Mouse (Mus musculus): ENCODE measurements around the gene Htr1b. TPM values are rescaled to one million over a fixed set of nuclear protein-coding genes. Genes with fewer than 3 reads are reported as not detected.

Htr1b gene
- 0.23 TPM in 1 of 2 replicates, not detected in the other for total RNA-seq (2017)

DNA sequence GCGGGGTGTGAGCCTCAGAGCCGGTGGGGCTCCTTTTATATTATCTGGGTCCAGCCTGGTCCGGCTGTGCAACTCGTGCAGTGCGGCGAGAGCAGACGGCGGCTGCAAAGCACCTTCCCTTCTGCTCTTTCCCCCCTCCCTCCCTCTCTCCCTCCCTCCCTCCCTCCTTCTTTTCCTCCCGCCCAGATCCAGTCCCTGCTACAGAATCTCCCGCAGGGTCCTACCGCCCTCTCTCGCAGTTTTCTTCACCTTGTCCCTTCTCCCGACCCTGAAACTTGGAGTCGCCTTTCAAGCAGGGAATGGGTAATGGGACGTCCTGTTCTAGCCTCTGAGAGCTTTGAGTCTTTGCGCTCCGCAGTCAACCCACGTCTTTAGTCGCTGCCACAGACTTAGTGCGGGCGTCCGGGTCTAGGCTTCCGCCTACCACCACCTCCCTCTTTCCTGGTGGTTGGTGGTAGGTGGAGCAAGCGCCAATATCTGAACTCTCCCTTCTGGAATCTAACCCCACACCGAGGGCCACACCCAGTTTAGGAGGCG is at the start of gene Htr1b:
Gene Htr1b, minus strand, starts transcription at position 392 of the 537 bp plus-strand sequence.
- ATAC-seq (ENCODE audit: extremely low read depth, insufficient number of reproducible peaks, low FRiP score, poor library complexity, severe bottlenecking) = no peak

DNA sequence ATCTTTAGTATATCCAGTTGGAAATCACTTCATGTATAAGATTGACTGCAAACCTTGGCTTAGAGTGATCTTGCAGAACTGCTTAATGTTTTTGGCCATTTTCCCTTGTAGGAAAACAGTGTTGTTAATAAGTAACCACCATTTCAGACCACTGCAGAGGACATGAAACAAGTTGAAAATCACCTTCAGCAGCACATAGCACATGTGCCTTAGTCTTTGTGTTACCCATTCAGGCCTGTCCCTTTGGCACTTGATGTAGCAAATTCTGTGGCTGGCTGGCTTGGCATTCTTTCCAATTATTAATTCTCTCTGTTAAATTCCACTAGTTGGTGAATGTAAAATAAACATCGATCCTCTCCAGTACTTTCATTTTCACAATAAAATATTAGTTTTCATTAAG is 43.1 kb upstream of the Htr1b start:
- ATAC-seq (ENCODE audit: extremely low read depth, insufficient number of reproducible peaks, low FRiP score, poor library complexity, severe bottlenecking) = no peak

DNA sequence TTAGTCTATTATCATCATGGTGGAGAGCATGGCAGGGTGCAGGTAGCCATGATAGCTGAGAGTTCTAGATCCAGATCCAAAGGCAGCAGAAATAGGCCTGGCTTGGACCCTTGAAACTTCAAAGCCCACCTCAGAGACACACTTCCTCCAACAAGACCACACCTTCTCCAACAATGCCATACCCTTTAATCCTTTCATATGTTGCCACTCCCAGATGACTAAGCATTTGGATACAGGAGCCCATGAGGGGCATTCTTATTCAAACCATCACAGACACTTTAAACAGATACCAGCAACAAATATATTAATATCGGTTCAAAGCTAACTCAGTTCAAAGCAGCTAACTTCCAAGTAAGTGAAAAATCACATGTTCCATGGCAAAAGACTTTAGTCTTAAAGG is 3.9 kb upstream of the Htr1b start:
- no peak for ATAC-seq (ENCODE audit: extremely low read depth, insufficient number of reproducible peaks, low FRiP score, poor library complexity, severe bottlenecking)

DNA sequence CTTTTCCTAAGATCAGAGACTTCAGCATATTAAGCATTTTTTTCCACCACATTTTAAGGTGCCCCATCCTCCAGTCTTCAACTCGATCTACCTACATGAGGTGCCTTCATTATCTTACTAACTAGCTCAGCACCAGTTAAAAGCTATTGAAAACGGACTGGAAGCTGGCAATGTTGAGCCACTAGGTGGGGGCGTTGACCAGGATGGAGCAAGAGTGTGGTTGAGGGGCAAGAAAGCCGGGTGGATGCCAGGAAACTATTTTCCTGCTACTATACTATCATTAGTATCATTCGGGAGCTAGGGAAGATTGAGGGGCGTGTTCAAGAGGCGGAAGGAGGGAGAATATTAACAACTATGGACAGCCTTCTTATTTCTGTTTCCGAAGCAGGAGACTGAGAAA is 1.5 kb upstream of the Htr1b start:
- no peak for ATAC-seq (ENCODE audit: extremely low read depth, insufficient number of reproducible peaks, low FRiP score, poor library complexity, severe bottlenecking)

DNA sequence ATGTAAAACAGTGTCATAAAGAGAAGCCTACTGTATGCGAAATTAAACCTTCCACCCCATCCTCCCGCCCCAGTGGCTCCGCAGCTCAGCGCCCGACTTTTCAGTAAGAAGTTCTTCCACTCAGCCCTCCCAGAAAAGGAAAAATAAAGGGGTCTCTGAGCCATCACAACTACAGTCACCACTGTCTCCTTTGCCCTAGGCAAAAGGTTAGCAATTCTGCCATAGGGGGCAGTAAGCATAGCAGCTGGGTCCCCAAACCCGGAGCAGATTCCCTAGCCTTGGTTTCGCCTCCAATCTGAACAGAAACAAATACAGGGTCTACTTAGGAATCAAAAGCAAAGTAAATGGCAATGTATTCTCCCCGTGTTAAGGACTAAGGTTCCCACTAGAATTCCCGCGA is 535 bp upstream of the Htr1b start:
- ATAC-seq (ENCODE audit: extremely low read depth, insufficient number of reproducible peaks, low FRiP score, poor library complexity, severe bottlenecking) = no peak

DNA sequence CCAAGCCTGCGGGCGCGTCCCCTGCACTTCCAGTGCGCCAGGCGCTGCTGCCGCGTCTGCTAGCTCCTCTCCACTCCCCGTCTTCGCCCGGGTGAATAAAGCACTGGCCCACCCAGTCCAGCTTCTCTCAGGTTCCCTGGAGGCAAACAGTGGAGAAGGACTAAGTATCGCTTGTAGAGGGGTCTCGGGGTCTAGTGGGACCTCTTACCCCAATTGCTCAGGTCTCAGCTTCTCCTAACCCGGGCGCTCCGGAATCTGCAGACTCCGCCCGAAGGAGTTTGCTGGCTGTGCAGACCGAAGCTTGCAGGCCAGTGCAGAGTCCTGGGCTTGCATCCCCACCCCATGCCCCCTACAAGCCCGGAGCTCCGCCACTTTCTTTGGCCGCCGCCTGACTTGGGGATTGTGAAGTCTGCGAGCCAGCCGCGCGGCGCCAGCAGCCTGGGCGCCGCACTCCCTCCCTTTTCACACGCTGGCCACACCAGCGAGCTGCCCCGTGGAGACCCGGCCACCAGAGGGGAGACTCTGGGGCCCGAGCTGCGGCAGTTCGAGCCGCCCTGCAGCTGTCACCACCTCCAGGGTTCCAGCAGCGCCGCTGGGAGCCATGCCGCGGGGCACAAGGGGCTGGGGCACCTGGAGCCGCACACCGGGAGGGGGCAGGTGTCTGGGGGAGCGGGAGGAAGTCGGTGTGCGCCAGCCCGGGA is 742 bp downstream of the Htr1b start:
- no peak for ATAC-seq (ENCODE audit: extremely low read depth, insufficient number of reproducible peaks, low FRiP score, poor library complexity, severe bottlenecking)

DNA sequence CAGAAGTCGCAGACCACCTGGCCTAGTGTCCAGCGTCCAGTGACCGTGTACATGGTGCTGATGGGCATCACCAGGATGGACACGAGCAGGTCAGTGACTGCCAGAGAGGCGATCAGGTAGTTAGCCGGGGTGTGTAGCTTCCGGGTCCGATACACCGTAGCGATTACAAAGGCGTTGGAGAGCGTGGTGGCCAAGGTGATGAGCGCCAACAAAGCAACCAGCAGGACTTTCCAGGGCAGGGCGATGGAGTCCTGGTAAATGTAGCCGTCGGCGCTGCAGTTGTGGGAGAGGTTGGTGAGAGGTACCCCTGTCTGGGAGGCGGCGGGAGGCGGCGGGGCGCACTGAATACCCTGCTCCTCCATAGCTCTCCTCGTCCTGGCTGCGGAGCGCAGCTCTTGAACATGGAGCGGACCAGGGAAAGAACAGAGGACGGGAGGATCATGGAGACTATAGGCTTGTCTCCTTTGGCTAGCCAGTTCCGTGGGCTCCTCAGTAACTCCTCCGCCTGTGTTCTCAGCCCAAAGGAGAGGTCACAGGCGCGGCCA is 1.4 kb downstream of the Htr1b start:
- ATAC-seq (ENCODE audit: extremely low read depth, insufficient number of reproducible peaks, low FRiP score, poor library complexity, severe bottlenecking) = no peak

DNA sequence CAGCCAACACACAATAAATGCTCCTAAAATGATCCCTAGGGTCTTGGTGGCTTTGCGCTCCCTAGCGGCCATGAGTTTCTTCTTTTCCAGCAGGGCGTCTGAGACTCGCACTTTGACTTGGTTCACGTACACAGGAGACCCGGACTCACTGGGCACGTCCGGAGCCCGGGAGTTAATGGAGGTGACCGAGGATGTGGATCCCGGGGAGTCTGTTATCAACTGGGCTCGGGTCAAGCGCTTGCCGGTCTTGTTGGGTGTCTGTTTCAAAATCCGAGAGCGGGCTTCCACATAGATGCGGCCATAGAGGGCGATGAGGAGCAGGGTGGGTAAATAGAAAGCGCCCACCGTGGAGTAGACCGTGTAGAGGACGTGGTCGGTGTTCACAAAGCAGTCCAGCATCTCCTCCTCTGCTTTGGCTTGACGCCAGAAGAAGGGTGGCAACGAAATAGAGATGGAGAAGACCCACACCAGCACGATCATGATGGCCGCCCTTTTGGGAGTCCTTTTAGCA is 2.0 kb downstream of the Htr1b start:
- ATAC-seq (ENCODE audit: extremely low read depth, insufficient number of reproducible peaks, low FRiP score, poor library complexity, severe bottlenecking) = no peak

DNA sequence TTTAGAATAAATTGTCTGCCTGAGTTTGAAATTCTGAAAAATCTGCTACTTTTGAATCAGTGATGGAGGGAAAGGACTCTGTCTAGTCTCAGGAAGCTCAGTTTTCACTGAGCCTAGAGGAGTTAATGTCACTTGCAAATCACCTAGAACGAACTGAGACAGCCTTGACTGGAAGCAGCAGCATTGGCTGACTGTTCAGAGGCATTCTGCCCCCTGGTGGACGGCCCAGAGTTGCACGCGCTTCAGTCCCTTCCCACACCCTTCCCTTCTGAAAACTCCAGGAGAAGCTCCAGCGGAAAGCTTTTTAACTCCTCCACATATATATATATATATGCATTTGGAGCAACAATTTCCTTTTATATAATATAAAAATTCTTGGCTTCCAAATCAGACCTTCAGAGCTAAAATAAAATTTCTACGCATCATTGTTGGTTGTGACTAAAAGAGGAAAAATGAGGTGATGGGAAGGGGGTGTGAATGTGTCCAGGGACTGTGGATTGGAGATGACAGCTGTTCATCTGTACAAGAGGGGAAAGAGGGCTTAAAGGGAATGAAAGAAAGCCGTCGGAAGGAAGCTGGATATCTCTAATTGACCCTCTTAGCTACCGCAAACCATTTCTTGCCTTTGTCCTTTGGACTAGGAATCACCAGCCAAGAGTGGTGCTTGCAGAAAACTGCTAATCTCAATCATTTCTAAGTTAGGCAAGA is 6.6 kb downstream of the Htr1b start:
- no peak for ATAC-seq (ENCODE audit: extremely low read depth, insufficient number of reproducible peaks, low FRiP score, poor library complexity, severe bottlenecking)

DNA sequence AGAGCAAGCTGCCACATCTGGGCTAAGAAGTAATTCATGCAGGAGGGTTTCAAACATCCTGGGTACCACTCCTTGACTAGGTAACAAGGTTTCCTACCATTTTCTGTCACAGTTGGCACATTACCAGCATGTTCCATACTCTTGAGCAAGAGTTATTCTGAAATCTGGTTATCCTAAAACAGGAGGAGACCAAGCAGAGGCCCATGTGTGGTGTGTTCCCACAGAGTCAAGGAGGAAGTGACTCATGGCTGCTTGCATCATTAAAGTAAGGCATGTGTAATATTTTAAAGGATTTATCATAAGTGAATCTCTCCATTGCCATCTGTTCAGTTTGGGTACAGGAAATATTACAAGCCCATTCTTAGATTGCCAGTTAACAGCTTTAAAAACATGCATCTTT is 7.7 kb downstream of the Htr1b start:
- ATAC-seq (ENCODE audit: extremely low read depth, insufficient number of reproducible peaks, low FRiP score, poor library complexity, severe bottlenecking) = no peak

DNA sequence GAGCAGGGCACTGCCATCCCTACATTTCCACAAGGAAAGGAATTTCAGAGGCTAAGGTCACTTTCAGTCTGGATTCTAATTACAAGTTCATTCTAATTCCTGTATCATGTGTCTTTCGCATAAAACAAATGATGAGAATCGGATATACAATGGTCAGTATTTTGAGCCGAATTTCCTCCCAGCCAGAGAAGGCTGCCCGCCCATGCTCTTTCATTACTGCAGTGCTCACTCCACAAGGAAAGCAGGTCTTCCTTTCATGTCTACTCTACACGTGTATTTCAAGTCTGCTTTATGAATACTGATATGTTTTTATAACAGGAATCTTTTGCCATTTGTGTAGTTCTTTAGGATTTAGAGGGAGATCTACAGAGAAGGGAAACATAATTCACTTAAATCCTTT is 10.8 kb downstream of the Htr1b start:
- no peak for ATAC-seq (ENCODE audit: extremely low read depth, insufficient number of reproducible peaks, low FRiP score, poor library complexity, severe bottlenecking)

DNA sequence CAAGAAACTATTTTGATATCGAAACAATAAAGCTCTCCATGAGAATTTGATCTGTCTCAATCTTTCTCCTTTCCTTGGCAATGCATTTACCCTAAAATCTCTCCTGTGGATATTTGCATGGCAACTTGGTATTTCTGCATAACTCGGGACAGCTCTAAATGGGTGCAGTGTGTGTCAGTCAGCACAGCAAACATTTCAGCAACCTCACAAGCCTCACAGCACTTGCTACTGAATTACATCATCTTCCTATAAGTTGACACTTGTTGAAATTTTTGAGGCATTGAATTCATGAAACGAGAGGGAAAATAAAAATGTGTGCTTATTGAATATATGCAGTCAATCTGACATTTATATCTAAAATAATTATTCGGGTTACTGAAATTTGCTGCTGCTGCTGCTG is 22.6 kb downstream of the Htr1b start:
- no peak for ATAC-seq (ENCODE audit: extremely low read depth, insufficient number of reproducible peaks, low FRiP score, poor library complexity, severe bottlenecking)

Other genes with a start within 250 kb of the Htr1b start
- 0.49 and 1.0 TPM in 2 replicates for gene Mei4, start 229.8 kb upstream of the Htr1b start, total RNA-seq (2017)

All from neutrophil, adult 5-6 weeks (primary cell).